Mouse (Mus musculus): Measurements from ENCODE around the gene Enoph1.
A peak's percentile ranks its signal among the peaks of the same experiment; 100 is the strongest.

The Enoph1 gene

DNA sequence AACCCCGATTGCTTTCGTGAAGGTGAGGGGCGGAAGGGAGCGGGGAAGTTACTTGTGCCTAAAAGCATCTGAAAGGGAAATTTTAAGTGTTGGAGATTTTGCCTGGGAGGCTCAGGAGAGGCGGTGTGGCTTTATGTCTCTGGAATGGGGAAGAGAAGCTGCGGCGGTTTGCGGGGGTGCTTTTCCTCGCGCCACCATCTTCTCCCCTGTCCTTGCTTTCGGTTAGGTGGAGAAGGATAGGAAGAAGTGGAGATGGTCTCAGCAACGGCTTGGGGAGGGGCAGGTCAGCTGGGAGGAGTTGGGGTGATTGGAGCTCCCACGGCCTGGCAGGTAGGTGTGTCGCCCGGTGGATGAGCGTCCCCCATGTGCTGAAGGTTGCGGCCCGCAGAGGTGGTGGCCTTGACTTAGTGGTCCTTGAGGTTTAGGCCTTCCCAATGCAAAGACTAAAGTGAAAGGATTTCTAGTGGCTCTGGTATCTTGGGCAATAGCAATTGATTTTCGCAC is 548 bp downstream of the Enoph1 start:
- DNase-seq (ENCODE audit: low spot score): no peak

DNA sequence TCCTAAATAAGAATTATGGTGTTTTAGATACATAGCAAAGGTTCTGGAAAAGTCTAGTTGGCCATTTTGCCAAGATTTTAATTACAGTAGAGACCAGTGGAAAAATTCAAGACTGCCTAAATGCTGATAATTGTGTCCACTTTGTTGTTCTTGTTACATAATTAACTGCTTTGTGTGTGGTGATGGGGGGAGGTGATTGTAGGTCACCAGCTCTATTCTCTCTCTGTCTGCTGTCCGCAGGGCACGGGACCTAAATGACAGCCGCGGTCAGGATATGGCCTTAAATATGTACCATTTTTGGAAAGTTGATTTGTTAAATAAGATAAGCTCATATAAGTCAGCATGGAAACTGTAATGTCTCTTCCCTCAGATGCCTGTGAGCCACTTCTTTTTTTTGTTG is 1.5 kb downstream of the Enoph1 start:
- DNase-seq (ENCODE audit: low spot score): no peak

DNA sequence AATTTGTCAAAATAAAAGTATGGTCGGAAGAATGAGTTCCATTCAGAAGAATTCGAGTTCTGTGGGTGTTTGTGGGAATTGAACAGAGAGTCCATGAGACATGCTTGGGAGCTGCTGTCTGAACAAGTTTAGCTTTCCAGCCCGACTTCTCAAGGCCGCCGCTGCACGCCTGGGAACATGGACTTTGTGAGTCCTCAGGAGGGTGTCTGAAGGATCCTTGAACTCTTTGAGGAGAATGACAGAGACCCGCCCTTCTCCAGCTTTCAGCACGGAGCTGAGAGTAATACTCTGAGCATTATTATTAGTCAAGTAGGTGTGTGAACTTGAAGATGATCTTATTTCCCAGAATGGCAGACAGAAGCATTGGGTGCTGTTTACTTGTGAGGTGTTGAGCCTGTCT is 2.7 kb downstream of the Enoph1 start:
- DNase-seq (ENCODE audit: low spot score): no peak

DNA sequence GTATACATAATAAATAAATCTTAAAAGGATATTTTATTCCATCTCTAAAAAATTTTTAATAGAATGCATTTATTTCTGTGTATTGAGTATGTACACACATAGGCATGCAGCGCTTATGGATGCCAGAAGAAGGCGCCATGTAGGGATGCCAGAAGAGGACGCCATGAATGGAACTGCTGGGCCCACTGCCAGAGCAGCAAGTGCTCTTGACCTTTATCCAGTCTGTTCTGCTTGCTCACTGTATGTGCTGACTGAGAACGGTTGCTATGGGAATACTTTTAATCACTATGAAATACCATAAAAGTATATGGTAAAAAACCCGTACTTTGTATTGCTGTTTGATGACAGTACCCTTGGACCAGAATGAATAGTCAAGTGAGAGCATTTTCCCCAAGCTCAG is 3.6 kb downstream of the Enoph1 start:
- no peak for DNase-seq (ENCODE audit: low spot score)

DNA sequence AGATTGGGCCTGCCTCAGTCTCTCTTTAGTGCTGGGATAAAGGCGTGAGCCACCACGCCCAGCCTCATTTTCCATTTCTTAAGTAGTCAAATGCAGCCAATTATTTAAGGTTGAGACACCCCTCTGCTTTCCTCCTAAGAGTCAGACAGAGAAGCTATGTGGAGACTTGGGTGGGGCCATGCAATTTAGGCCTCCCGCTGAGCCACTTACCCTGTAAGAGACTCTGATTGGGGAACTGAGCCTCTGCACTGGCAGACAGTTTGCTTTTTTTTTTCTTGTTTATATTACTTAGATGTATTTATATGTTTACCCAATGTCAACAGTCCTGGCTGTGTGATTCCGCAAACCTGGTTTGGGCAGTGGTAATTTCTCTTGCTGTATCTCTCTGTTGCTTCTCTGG is 4.2 kb downstream of the Enoph1 start:
- DNase-seq (ENCODE audit: low spot score): no peak

DNA sequence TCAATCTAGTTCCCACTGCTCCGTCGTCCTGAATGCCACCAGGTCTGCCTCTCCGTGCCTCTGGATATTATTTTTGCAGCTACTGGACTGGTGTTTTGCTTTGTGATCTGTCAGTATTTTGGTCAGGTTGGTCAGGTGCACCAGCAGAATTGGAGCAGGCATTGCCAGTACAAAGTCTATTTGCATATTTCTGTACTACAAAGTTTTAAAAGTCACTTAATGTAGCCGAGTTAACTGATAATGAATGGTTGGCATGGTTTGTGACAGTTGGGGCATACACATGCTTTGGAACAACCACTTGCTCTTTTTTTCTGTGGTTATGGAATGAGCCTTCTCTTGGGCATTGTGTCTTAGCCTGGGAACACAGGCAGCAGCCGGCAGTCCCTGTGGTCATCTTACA is 4.8 kb downstream of the Enoph1 start:
- DNase-seq (ENCODE audit: low spot score): no peak

DNA sequence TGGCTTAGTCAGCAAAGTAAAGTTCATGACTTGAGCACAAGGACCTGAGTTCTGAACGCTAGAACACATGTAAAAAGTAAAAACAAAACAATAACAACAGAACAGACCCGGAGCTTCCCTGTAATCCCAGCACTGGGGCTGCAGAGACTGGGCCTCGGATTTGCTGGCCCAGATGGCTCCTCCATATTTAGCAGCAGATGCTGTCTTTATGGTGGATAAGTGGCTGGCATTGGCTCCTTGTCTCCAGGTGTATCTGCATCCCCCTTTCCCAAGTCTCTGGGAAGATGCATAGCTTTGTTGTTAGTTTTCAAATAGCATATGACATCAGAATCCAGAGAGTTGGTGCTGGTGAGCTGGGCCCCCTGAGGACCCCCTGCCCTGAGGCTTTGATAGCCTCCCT is 6.3 kb downstream of the Enoph1 start:
- DNase-seq (ENCODE audit: low spot score): no peak

DNA sequence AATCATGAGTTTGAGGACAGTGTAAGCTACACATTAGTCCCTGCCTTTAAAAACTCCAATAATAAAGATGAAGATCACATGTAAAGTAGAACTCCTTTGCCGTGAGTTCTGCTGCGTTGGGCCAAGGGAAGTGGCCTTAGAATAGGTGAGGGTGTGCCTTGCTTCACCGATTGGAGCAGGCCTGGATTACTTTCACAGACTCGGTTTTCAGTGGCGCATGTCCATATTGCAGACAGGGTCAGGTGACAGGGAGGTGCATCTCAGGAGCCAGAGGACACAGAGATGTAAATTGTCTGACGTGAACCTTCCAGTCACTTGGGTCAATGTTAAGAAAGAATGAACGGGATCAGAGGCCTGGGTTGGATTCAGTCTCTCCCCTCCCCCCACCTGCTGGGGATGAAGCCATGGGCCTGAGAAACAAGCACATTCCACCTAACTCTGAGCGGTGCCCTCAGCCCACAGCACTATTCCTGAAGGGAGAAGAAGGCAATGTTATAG is 7.4 kb downstream of the Enoph1 start:
- no peak for DNase-seq (ENCODE audit: low spot score)

DNA sequence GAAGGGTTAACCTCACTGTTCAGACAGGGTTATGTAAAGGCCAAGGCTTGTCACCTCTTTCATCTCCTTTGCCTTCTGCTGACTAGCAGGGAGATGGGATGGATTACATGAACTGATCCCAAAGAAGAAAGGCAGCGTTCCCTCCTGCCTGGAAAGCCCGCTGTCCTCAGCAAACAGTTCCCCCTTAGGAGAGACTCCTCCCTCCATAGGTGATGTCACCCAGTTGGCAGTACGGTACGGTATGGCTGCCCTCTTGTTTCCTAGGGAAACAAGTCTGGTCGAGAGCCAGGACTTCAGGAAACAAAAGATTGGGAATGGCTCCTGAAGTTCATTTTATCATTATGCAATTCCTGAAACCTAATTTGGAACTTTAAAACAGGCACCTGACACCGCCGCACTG is 8.1 kb downstream of the Enoph1 start:
- no peak for DNase-seq (ENCODE audit: low spot score)

DNA sequence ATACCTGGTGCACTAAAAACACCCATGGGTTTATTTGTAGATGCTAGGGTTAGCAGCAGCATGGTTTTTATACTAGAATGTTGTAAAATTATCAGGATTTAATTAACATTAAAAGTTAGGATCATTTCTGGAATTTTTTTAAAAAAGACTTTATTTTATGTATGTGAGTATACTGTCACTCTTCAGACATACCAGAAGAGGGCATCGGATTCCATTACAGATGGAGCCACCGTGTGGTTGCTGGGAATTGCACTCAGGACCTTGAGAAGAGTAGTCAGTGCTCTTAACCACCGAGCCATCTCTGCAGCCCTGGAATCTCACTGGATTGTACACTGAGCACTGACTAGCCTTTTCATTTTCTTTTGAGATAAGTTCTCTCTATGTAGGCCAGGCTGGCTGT is 10.1 kb downstream of the Enoph1 start:
- DNase-seq (ENCODE audit: low spot score): no peak

DNA sequence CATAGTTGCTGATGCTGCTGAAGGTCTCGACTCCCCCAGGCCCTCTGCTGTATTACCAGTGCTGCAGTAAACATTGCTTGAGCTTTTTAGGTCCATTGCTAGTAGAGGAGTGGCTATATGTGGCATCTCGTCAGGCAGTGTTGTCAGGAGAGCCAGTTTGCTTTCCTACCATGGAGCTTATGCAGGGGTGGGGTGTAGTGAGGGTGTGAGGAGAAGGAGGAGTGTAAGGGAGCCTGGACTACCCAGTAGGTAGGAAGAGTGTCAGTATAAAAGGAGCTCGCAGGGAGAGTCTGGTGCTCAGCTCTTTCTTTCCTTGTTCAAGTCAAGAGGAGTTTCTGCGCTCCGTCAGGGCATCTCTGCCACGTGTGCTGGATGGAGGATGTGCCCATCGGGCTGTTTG is 12.9 kb downstream of the Enoph1 start:
- no peak for DNase-seq (ENCODE audit: low spot score)

DNA sequence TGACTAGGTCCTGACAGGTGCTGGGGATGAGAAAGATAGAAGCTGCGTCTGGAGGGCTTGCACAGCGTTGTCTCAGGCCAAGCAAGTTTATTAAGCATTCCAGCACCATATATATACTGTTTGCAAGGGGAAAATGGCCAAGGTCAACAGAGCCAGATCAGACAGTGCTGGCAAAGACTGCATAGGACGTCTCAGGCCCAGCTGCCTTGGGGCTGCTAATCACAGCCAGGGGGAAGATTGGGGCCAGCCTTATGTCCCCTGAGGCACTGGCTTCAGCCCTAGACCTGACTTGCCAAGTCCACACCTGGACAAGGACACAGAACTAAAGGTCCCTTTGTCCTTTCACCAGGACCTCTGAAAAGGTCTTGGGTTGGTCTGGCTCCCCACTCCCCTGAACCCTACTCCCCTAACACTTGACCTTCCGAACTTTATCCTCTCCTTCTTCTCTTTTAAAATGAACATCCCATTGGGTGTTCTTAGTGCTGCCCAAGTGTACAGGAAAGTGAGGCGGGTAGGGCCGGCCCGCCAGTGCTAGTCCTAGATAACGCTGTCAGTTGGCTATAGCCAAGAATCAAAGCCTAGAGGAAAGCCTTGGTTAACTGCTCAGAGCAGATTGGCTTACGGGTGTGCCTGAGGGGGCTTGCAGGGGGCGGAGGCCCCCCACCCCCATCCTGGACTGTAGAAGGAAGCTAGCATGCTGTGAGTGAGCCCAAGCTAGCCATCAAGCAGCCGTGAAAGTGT is 15.2 kb downstream of the Enoph1 start:
- DNase-seq (ENCODE audit: low spot score): no peak

DNA sequence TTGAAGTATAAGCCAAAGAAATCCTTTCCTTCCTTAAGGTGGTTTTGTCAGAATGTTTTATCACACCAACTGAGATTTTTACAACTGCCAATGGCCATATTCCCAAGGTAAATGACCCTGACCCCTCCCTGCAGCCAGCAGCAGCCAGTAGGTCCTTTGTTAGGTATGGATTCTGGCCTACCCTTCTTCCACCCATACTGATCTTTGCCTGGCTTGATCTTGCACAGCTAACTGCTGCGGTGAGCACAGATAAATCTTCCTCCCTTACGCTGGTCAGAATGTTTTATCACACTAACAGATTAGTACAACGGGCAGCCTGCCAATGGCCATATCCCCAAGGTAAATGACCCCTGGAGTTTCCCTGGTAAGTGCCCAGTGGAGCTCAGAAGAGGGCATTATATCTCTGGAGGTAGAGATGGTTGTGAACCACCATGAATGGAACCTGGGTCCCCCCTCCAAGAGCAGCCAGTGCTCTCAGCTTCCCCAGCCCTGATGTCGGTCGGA is 16.1 kb downstream of the Enoph1 start:
- DNase-seq (ENCODE audit: low spot score): no peak

DNA sequence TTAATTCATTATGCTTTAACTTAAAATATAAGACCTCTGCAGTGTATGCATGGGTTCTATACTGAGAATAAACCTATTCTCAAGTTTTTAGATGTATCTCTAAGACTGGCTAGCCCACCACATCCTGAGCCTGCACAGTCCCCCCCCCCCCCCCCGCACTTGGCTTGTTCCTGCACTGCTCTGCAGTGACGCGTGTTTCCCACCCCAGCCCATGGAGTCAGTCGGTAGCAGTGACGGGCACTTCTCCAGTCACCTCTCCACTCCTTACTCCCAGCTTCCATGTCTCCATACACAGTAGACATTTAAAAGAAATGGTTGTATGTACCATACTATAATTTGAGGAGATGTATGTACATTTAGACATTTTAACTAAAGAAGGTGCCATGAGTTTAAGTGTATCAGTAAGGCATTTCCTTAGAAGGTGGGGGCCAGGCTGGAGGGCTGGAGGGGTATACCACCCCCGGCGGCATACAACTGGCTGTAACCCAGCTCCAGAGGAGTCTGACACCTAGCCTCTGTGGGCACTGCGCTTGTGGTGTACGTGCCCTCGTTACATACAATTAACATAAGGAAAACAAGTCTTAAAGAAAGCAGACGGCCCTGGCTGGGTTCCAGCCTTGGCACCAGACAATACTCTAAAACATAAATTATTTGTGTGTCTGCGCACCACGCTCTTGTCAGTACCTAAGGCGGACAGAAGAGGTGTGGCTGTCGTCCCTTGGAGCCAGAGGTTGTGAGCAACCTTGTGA is 17.9 kb downstream of the Enoph1 start:
- no peak for DNase-seq (ENCODE audit: low spot score)

DNA sequence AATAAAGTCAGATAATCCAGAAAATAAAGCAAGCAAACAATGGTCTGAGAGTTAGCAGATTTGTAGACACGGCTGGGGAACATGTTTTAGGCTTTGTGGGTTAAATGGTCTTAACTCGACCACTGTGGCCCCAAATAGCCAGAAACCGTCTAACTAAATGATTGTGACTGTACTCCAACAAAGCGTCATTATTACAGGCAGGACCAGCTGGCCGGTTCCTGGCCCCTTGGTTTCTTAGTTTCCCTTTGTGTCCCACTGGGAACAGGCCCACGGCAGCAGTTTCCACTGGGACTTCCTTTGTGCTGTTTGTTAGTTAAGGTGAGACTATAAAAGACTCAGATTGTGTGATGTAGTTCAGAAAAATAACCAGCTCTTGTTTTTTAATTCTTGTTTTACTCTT is 18.9 kb downstream of the Enoph1 start:
- DNase-seq (ENCODE audit: low spot score): no peak

DNA sequence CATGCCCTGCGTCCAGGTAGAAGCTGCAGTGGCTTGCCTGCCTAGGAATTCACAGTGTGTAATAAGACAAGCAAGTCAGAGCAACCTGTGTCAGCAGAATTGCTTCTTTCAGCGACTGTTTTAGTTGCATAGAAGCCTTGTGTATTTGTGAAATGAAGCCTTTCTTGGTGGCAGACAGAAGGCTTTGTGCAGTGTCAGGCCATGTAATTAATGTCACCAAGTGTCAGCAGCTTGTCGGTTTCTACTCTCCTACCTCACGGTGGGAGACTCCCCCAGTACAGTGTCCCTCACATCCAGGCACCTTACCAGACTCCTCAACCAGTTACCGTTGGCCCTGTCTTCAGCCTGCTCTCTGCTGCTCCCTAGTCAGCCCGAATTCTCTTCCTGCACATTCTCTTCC is 19.5 kb downstream of the Enoph1 start:
- no peak for DNase-seq (ENCODE audit: low spot score)

DNA sequence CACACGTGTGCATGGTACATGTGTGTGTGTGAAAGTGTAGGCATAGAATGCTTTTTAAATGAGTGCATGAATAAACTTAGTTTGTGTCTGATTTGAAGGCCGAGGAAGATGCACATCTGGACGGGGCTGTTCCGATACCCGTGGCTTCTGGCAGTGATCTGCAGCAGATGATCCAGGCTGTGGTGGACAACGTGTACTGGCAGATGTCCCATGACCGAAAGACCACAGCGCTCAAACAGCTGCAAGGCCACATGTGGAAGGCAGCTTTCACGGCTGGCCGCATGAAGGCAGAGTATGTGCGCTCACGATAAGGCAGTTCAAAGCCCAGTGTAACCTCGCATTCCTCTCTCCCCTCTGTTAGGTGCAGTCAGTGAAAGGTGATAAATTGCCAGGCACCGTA is 21.1 kb downstream of the Enoph1 start:
- no peak for DNase-seq (ENCODE audit: low spot score)

DNA sequence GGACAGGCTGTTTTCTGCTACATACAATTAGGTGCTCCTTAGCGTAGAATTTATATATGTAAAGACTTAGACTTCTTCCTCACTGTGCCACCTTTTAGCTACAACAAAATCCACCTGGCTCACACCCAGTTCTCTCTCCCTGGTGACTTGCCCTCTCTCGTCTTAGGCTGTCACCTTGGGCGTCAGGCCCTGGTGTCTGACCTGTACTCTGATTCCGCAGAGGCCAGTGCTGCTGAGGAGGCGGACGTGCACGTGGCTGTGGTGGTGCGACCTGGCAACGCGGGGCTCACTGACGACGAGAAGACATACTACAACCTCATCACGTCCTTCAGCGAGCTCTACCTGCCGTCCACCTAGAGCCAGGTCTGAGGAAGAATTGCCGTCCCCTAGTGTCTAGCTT is 27.8 kb downstream of the Enoph1 start:
- no peak for DNase-seq (ENCODE audit: low spot score)

DNA sequence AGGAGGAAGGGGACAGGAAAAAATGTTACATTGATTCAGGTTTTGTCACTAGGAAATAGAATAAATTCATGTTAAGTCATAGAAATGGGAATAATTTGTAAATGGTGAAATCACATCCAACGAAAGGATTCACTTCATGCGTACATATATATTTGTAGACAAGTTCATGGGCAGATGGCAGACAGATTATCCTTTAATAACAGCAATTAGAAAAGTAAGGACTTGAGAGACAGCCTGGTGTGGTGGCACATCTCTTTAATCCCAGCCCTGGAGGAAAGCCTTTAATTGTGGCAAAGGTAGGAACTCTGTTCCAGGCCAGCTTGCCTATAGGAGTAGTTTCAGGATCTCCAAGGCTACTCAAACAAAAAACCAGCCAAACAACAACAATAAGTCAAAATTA is 29.7 kb downstream of the Enoph1 start:
- DNase-seq (ENCODE audit: low spot score): no peak

DNA sequence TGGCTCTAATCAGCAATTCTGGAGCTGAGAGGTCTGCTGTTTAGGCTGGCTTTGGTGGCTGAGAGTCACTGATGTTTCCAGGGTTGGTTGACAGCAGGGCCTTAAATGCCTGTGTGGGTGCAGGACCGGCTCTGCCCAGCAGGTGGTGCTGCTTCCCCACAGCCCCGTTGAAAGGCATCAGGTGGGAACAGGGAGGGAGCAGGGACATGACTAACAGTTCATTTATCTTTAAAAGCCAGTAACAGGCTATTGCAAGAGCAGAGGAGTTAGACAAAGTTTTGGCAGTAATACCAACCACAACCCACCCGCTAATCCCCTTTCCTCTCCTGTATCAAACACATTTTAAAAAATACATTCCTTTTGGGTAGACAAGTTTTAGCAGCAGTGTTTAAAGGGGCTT is 30.5 kb downstream of the Enoph1 start:
- peak; percentile 89 for DNase-seq (ENCODE audit: low spot score)

DNA sequence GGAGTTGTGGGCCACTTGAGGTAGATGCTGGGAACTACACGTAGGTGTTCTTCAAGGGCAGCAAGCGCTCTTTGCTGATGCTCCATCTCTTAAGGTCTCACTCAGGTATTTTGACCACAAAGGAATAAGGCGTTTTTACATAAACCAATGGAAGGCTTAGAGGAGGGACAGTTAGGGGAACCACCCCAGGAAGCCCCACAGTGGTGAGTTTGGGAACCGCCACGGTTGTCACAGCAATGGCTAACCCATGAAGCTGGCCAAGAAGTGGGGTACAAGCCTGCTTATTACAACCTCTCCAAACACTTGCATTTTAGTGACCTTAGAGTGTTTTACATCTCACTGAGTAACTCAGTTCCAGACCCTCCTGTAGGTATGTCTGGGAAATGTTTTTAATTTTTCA is 31.8 kb downstream of the Enoph1 start:
- DNase-seq (ENCODE audit: low spot score): no peak

DNA sequence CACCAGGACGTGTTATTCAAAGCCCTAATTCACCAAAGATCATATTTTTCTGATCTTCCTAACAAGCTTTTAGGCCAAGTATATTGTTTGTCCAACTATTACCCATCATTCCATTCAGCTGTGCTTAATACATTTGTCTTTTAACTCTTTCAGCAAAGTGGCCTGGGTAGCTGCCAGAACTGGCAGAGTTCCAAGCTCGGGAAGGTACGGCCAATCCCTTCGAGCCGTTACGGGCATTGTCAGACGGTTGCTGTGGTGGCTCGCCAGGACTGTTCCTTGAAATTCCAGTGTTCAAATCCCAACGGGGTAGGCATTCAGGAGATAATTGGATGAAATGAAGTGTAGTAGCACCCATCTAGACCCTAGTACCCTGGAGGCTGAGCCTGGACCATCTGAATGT is 32.8 kb downstream of the Enoph1 start:
- DNase-seq (ENCODE audit: low spot score): no peak

DNA sequence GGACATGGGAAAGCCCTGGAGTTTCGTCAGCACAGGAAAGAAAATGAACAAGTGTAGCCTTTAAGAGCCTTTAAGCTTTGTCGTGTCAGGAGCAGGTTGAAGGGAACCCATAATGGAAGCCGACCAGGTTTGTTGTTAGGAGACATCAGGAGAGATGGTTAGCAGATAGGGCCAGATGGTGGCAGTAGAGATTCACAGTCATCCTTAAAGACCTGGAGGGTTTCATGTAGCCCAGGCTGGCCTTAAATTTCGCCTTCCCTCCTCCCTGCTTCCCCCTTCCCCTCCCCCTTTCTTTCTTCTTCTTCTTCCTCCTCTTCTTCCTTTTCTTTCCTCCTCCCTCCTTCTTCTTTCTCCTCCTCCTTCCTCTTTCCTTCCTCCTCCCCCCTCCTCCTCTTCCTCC is 34.8 kb downstream of the Enoph1 start:
- peak; percentile 57 for DNase-seq (ENCODE audit: low spot score)
